Mouse (Mus musculus) embryonic facial prominence, embryonic 12.5 days (tissue): ENCODE data around the gene Smg9. TPM values are rescaled to one million over a fixed set of nuclear protein-coding genes. Genes with fewer than 3 reads are reported as not detected.

Source experiments
- ATAC-seq: fragments of 200-750 bp; cut with Nextera tagmentation; 2 replicates; pipeline ENCODE4 v1.8.0; 2017; ENCODE audit not compliant: insufficient number of reproducible peaks, insufficient read depth, low FRiP score, low TSS enrichment
- H3K27ac ChIP-seq: fragments of 300-500 bp; sonication (generic); 2 replicates; pipeline ENCODE4 v1.5.1; 2016; ENCODE audit warnings: mild to moderate bottlenecking
- H3K27me3 ChIP-seq: fragments of 300-500 bp; sonication (generic); 2 replicates; pipeline ENCODE4 v1.6.1; 2016; ENCODE audit warnings: mild to moderate bottlenecking, moderate library complexity
- H3K36me3 ChIP-seq: fragments of 300-500 bp; sonication (generic); 2 replicates; pipeline ENCODE4 v1.6.1; 2016; ENCODE audit warnings: mild to moderate bottlenecking
- H3K4me1 ChIP-seq: fragments of 300-500 bp; sonication (generic); 2 replicates; pipeline ENCODE4 v1.6.1; 2016
- H3K4me2 ChIP-seq: fragments of 300-500 bp; sonication (generic); replicated peaks from 2 replicates; pipeline ENCODE4 v1.6.1; 2016; ENCODE audit warnings: mild to moderate bottlenecking, moderate library complexity
- H3K4me3 ChIP-seq: fragments of 300-500 bp; sonication (generic); 2 replicates; pipeline ENCODE4 v1.5.1; 2016; ENCODE audit warnings: mild to moderate bottlenecking
- H3K9ac ChIP-seq: fragments of 300-500 bp; sonication (generic); 2 replicates; pipeline ENCODE4 v1.6.1; 2016; ENCODE audit warnings: mild to moderate bottlenecking, moderate library complexity
- H3K9me3 ChIP-seq: fragments of 300-500 bp; sonication (generic); 2 replicates; pipeline ENCODE4 v1.6.1; 2016; ENCODE audit warnings: mild to moderate bottlenecking, moderate library complexity
- WGBS: fragments of 180-500 bp; shearing (Covaris S2); methylation state at CpG from one replicate; pipeline ENCODE4 v1.1.7; 2016; 5-methylcytosine and 5-hydroxymethylcytosine counted together
- polyA plus RNA-seq: library from polyadenylated mRNA; unstranded; fragments of >200 nt; fragmentation: Nextera tagmentation; extraction: Ambion mirVana; gene quantifications from 2 replicates; pipeline ENCODE4 v1.2.1, GENCODE M21; 2016

Smg9 gene
- polyA plus RNA-seq, 1 experiment from 2014 or later, result 23.6 TPM

DNA sequence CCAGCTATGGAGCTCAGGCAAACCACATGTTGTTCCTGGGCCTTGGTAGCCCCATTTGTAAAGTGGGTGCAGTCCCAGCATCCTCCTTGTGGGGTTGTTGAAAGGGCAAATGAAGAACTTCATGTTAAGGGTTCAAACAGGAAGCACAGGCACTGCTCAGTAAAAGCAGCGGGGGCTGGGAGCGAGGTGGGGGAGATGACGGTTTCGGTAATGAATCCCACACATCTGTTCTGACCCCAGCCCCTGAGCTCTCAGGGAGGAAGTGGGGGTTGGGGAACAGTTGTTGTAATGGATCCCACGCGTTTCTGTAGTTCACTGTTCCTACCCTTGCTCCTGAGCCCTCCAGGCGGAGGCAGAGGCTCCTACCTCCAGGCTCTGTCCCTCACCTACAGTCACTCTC is 19.5 kb upstream of the Smg9 start:
- no peaks in the 10 kb centered on the region for H3K9me3 ChIP-seq
- H3K27ac ChIP-seq, result peak overlapping the region; percentile 69
- peak; percentile 53; the same call in 1 of the 2 replicates for ATAC-seq
- peaks cover 27% of the 10 kb centered on the region for H3K4me1 ChIP-seq
- H3K27me3 ChIP-seq, result peaks cover 17% of the 10 kb centered on the region
- H3K36me3 ChIP-seq, result no peaks in the 10 kb centered on the region
- WGBS, result 24% methylated on average over 7 of the region's 7 CpGs
- no peak overlapping the region for H3K4me3 ChIP-seq
- no peak overlapping the region for H3K9ac ChIP-seq
- H3K4me2 ChIP-seq, result peak overlapping the region; percentile 10; the same call in 1 of the 2 replicates

GRCm38 (mm10) chr7:24380370-24380769 is 19.0 kb upstream of the Smg9 start:
- Histone ChIP-seq H3K36me3 (no peaks in the 10 kb centered on the region), H3K9me3 (no peaks in the 10 kb centered on the region), H3K4me3 (no peak overlapping the region), H3K27ac (peak overlapping the region; percentile 69), H3K27me3 (peaks cover 17% of the 10 kb centered on the region), H3K4me1 (peaks cover 27% of the 10 kb centered on the region), H3K9ac (no peak overlapping the region), H3K4me2 (peak overlapping the region; percentile 10; the same call in 1 of the 2 replicates)
- ATAC-seq, result 0 out of 2 replicates have a peak, but pooled peaks have one; percentile 6
- WGBS, result 49% methylated on average over 2 of the region's 2 CpGs

DNA sequence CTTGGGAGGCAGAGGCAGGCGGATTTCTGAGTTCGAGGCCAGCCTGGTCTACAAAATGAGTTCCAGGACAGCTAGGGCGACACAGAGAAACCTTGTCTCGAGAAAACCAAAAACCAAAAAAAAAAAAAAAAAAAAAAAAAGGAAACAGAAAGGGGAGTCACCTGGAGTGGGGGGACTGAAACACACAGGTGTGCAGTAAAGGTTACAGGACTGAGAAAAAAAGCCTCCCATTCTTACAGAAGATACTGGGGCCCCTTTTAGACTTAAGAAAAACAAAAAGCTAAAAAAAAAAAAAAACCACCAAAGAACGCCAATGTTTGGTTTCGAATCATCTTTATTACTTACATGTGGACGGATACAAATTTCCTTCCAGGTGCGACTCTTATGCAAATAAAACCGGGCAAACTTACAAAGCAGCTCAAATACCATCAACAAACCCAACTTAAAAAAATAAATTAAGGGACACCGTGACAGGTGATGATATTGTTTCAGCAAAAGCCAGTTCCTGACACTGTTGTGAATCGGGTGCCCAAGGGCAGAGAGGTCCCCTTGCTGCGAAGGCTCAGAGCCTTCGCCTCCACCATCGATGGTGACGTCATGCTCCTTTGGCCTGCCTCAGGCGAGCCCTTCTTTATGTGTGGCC is 16.6 kb upstream of the Smg9 start:
- Histone ChIP-seq H3K9me3 (no peaks in the 10 kb centered on the region), H3K4me3 (no peak overlapping the region), H3K36me3 (no peaks in the 10 kb centered on the region), H3K27me3 (0 out of 2 replicates have a peak, but pooled peaks cover 5% of the 10 kb centered on the region), H3K27ac (no peak overlapping the region), H3K4me2 (no peak overlapping the region), H3K4me1 (peaks cover 17% of the 10 kb centered on the region; the same call in 1 of the 2 replicates), H3K9ac (no peak overlapping the region)
- ATAC-seq, result no peak
- 66% methylated on average over 16 of the region's 16 CpGs for WGBS

DNA sequence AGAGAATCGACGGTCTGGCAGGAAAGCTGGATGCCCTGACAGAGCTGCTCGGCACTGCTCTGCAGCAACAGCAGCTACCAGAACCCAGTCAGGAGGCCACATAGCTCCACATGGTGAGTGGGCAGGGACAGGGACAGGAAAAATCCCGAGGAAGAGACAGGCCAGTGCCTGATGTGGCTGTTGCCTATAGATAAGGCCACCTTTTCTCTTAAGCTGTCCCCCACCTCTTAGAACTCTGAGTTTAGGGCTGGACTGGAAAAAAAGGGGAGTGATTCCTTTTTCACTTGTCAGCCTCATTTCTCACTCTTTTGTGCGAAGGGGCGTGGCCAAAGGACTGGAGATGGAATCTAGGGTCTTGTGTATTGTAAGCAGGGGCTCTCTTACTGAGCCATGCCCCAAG is 15.3 kb upstream of the Smg9 start:
- no peaks in the 10 kb centered on the region for H3K36me3 ChIP-seq
- peaks cover 12% of the 10 kb centered on the region; the same call in 1 of the 2 replicates for H3K4me1 ChIP-seq
- WGBS, result 66% methylated on average over 6 of the region's 6 CpGs
- H3K4me3 ChIP-seq, result no peak overlapping the region
- 0 out of 2 replicates have a peak overlapping the region, but pooled peaks have one; percentile 5 for H3K4me2 ChIP-seq
- H3K27me3 ChIP-seq, result 0 out of 2 replicates have a peak, but pooled peaks cover 5% of the 10 kb centered on the region
- no peak overlapping the region for H3K27ac ChIP-seq
- H3K9me3 ChIP-seq, result no peaks in the 10 kb centered on the region
- H3K9ac ChIP-seq, result no peak overlapping the region
- ATAC-seq, result no peak

- Histone ChIP-seq H3K4me2 (0 out of 2 replicates have a peak overlapping the region, but pooled peaks have one; percentile 5), H3K9me3 (no peaks in the 10 kb centered on the region), H3K36me3 (no peaks in the 10 kb centered on the region), H3K27me3 (0 out of 2 replicates have a peak, but pooled peaks cover 5% of the 10 kb centered on the region), H3K4me3 (no peak overlapping the region), H3K9ac (no peak overlapping the region), H3K4me1 (peaks cover 11% of the 10 kb centered on the region; the same call in 1 of the 2 replicates), H3K27ac (no peak overlapping the region)
- ATAC-seq, result no peak
- WGBS, result 8% methylated on average over 11 of the region's 11 CpGs
Observed at GRCm38 (mm10) chr7:24384827-24385226, 14.6 kb upstream of the Smg9 start.

DNA sequence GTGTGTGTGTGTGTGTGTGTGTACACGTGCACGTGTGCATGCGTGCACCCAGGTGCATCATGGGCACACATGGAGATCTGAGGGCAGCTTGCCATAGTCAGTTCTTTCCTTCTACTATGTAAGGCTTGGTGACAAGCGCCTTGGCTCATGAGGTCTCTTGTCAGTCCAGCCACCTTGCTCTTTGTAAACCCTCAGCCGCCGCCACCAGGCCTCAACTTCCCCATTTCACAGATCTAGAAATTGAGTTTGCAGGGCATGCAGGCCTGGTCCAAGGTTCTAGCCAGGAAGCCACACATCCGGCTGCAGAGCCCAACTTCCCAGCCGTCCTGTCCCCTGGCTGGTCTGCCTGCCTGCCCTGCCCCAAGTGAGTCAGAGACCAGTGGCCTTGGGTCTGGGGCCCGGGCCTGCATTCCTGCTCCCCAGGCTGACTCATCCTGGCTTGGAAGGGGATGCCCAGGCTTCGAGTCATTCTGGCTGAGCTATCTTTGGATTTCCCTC is 12.3 kb upstream of the Smg9 start:
- ATAC-seq, result no peak
- H3K9ac ChIP-seq, result no peak overlapping the region
- no peaks in the 10 kb centered on the region for H3K36me3 ChIP-seq
- H3K27me3 ChIP-seq, result 0 out of 2 replicates have a peak, but pooled peaks cover 5% of the 10 kb centered on the region
- H3K4me3 ChIP-seq, result no peak overlapping the region
- 84% methylated on average over 10 of the region's 10 CpGs for WGBS
- no peak overlapping the region for H3K27ac ChIP-seq
- H3K9me3 ChIP-seq, result no peaks in the 10 kb centered on the region
- peaks cover 17% of the 10 kb centered on the region; the same call in 1 of the 2 replicates for H3K4me1 ChIP-seq
- H3K4me2 ChIP-seq, result no peak overlapping the region

DNA sequence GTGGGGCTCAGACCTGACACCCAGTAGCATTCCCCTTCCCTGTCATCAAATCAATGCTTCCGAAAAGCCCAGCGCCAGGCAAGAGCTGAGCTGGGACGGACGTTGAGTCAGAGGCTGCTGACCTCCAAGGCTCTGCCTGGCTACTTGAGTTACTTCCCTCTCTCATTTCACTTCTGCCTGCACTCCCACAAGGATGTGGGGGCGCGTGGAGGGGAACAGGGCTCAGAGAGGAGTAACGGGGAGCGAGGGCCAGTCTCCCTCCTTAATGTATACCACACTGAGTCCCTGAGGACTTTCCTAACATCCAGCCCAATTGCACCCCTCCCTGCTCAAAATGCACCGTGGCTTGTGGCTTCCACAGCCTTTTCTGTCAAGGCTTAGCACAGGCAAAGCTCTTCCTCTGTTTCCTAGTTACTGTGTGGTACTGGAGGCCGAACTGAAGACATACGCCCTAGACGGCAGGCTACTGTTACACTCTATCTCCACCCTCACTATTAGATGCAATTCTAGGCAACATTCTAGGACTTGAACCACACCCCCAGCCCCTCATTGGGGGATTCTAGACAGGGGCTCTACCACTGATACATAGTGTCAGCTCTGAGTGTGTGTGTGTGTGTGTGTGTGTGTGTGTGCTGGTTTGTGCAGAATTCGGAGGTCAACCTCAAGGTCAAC is 9.8 kb upstream of the Smg9 start:
- 0 out of 2 replicates have a peak, but pooled peaks cover under 1% of the 10 kb centered on the region for H3K27me3 ChIP-seq
- peak; percentile 42; the same call in 1 of the 2 replicates for ATAC-seq
- H3K9ac ChIP-seq, result 0 out of 2 replicates have a peak overlapping the region, but pooled peaks have one; percentile 15
- peaks cover 19% of the 10 kb centered on the region; the same call in 1 of the 2 replicates for H3K4me1 ChIP-seq
- H3K9me3 ChIP-seq, result no peaks in the 10 kb centered on the region
- H3K36me3 ChIP-seq, result no peaks in the 10 kb centered on the region
- 42% methylated on average over 13 of the region's 13 CpGs for WGBS
- no peak overlapping the region for H3K4me3 ChIP-seq
- 0 out of 2 replicates have a peak overlapping the region, but pooled peaks have one; percentile 23 for H3K27ac ChIP-seq
- H3K4me2 ChIP-seq, result peak overlapping the region; percentile 7; the same call in 1 of the 2 replicates

GRCm38 (mm10) chr7:24390512-24390911 is 8.9 kb upstream of the Smg9 start:
- Histone ChIP-seq H3K4me2 (no peak overlapping the region), H3K9ac (peak overlapping the region; percentile 10; the same call in 1 of the 2 replicates), H3K4me3 (no peak overlapping the region), H3K36me3 (no peaks in the 10 kb centered on the region), H3K9me3 (no peaks in the 10 kb centered on the region), H3K27me3 (no peaks in the 10 kb centered on the region), H3K4me1 (peaks cover 21% of the 10 kb centered on the region; the same call in 1 of the 2 replicates), H3K27ac (no peak overlapping the region)
- WGBS, result 49% methylated on average over 7 of the region's 7 CpGs
- no peak for ATAC-seq

DNA sequence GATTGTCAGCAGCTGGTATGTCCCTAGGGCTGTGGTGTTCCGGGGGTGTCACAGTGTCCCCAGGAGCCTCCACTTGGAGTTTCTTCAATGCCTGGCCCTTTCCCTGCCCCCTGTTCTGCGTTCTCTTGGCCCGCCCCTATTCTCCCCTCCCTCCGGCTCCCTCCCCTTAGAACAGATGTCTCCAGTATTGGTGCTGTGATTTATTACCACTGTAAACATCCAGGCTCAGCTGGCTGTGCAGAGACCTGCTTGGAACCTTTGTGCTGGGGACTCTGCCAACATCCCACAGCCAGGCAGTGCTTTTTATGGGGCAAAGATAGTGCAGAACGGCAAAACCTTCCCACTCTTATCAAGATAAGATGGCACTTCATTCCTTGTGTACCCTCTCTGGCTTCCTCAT is 8.3 kb upstream of the Smg9 start:
- WGBS, result 26% methylated on average over 5 of the region's 5 CpGs

GRCm38 (mm10) chr7:24391687-24392086 is 7.7 kb upstream of the Smg9 start:
- Histone ChIP-seq H3K27ac (no peak overlapping the region), H3K4me1 (peaks cover 21% of the 10 kb centered on the region; the same call in 1 of the 2 replicates), H3K9ac (no peak overlapping the region), H3K9me3 (no peaks in the 10 kb centered on the region), H3K36me3 (no peaks in the 10 kb centered on the region), H3K27me3 (no peaks in the 10 kb centered on the region), H3K4me3 (no peak overlapping the region), H3K4me2 (no peak overlapping the region)
- ATAC-seq, result no peak
- 79% methylated on average over 2 of the region's 2 CpGs for WGBS

More for the DNA sequence above, 8.3 kb upstream of the Smg9 start:
- peak overlapping the region; percentile 46; the same call in 1 of the 2 replicates for H3K27ac ChIP-seq
- peaks cover 21% of the 10 kb centered on the region; the same call in 1 of the 2 replicates for H3K4me1 ChIP-seq
- no peaks in the 10 kb centered on the region for H3K9me3 ChIP-seq
- no peaks in the 10 kb centered on the region for H3K36me3 ChIP-seq
- no peak overlapping the region for H3K4me2 ChIP-seq
- no peak overlapping the region for H3K9ac ChIP-seq
- no peak for ATAC-seq
- H3K27me3 ChIP-seq, result no peaks in the 10 kb centered on the region
- H3K4me3 ChIP-seq, result no peak overlapping the region

GRCm38 (mm10) chr7:24394054-24394453 is 5.4 kb upstream of the Smg9 start:
- H3K4me3 ChIP-seq, result no peak overlapping the region
- H3K27me3 ChIP-seq, result no peaks in the 10 kb centered on the region
- no peak overlapping the region for H3K9ac ChIP-seq
- H3K9me3 ChIP-seq, result no peaks in the 10 kb centered on the region
- no peaks in the 10 kb centered on the region for H3K36me3 ChIP-seq
- WGBS, result 85% methylated on average over 3 of the region's 3 CpGs
- H3K27ac ChIP-seq, result no peak overlapping the region
- H3K4me1 ChIP-seq, result peaks cover 21% of the 10 kb centered on the region; the same call in 1 of the 2 replicates
- ATAC-seq, result no peak
- no peak overlapping the region for H3K4me2 ChIP-seq
